Mouse (Mus musculus) lung, postnatal 25 days (tissue): ENCODE data around the gene Xrcc6.
A peak's percentile ranks its signal among the peaks of the same experiment; 100 is the strongest.

Experiments
- DNase-seq: peaks from one replicate; pipeline ENCODE4 v3.0.0; 2022; ENCODE audit warnings: low spot score

The Xrcc6 gene

DNA sequence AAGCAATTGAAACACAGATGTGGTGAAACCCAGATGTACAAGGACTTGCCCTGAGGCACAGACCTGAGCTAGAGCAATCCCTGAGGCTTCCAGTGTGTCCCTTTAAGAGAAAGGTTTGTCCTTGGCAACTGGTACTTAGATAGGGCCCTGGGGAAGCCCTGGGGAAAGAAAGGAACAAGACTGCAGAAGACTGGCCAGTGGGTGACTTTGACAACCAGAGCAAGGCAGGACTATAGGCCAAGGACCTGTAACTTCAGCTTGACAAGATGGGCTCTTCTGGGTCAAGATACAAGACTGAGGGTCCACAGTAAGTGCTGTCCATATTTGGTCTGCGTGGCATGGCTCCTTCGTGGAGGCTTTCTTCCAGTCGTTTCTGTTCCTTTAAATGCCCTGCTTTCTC, at the start of gene Xrcc6:
Gene Xrcc6, plus strand, starts transcription at position 190 of the 400 bp plus-strand sequence.
- DNase-seq: no peak

DNA sequence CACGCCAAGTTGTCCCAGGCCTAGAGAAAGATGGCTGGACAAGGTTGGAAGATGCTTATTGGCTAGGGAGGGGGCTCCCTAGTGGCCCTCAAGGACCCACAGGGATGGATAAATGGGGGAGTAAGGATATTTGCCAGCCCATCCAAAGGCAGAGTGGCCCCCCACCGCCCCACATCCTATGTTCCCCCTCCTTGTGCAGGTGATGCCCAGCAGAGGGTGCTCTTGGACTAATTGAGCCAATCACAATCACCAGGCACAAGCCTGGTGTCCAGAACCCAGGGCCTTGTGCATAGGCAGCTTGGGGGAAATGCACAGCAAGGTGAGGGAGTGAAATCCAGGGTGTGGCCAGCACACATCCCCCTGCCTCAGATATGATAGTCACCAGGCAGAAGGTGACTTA, 49.4 kb upstream of the Xrcc6 start:
- DNase-seq: no peak

GRCm38 (mm10) chr15:81939157-81939715, 48.4 kb upstream of the Xrcc6 start:
- no peak for DNase-seq

GRCm38 (mm10) chr15:81939774-81940173, 47.9 kb upstream of the Xrcc6 start:
- DNase-seq: no peak

DNA sequence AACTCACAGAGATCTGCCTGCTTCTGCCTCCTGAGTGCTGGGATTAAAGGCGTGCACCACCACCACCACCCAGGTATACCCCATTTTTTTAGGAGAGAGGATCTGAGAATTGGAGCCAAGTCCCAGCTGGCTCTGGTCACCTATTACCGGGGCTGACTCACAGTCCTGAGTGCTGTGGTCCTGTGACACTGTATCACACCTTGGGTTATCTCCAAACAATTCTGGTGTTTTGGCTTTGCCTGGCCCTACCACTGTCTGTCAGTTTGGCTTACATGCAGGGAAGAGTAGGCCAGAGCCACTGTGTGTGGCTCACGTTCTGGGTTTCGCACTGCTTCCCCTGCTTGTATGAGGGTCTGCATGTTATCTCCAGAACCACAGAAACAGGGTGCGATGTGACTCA, 47.4 kb upstream of the Xrcc6 start:
- DNase-seq: no peak

- no peak for DNase-seq
These were observed 46.6 kb upstream of the Xrcc6 start for GRCm38 (mm10) chr15:81941010-81941409.

- no peak for DNase-seq
These were observed 44.4 kb upstream of the Xrcc6 start for GRCm38 (mm10) chr15:81943176-81943749.

DNA sequence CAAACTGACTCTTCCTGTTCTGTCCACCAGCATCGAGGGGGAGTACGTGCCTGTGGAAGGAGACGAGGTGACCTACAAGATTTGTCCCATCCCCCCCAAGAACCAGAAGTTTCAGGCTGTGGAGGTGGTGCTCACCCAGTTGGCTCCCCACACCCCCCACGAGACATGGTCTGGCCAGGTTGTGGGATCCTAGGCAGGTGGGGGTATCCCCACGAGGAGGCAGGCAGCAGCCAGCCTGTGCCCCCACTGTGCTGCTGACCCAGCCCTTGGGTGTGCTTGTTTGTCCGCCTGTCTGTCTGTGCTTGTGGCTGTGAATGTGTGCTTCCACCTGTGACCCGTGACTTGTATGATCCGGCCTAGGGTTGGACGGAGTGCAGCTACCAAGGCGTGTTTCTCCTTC, 38.6 kb upstream of the Xrcc6 start:
- no peak for DNase-seq

GRCm38 (mm10) chr15:81949476-81950131, 38.0 kb upstream of the Xrcc6 start:
- DNase-seq: no peak

DNA sequence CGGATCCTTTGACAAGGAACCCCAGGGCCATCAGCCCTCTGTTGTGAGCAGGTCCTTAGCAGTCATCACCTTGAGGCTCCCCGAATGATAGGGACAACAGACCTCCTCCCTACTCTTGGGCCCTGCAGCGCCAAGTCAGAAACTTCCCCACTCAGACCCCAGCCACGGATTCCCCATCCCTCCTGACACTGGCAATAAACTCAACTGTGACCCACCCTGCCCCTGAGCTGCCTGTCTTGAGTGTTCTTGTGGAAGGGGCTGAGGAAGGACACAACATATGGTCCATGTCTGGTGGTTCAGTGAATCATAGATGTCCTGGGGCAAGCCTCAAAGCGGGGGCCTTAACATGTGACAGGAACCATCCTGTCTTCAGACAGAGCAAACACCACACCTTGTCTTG, 36.9 kb upstream of the Xrcc6 start:
- no peak for DNase-seq

DNA sequence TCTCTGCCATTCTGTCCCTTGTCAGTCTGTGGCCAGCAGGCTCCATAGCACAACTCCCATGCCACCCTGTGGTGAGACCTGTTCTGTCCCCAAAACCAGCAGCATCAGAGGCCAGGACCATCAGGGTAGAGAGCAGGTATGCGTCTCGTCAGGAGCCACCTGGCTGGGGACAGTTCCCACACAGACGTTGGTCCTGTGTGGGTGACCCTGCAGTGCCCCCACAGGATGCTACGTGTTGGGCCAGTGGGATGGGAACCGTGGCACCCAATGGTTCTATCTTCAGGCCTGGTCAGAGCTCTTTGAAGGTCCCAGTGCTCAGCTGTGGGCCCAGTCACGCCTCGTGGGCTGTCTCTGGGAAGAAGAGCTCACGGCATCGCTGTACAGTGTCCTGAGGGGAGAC, 36.5 kb upstream of the Xrcc6 start:
- no peak for DNase-seq

GRCm38 (mm10) chr15:81952310-81952709, 35.3 kb upstream of the Xrcc6 start:
- DNase-seq: no peak

DNA sequence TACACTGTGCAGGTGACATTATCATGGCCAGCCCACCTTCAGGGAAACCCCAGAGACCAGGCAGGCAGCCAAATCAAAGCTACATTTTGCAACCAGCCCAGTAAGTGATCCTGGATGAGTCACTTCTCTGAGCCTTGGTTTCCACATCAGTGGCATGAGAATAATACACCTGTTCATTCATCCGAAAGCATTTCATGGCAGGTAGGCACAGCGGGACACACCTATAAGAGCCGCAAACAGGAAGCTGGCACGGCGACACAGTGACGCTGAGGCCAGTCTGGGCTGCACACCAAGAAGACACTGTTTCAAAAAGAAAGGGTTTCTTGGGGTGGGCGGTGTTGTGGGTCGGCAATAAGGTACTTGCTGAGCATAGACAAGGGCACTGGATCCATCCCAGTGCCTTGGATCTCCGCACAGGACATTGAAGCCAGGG, 33.5 kb upstream of the Xrcc6 start:
- no peak for DNase-seq

DNA sequence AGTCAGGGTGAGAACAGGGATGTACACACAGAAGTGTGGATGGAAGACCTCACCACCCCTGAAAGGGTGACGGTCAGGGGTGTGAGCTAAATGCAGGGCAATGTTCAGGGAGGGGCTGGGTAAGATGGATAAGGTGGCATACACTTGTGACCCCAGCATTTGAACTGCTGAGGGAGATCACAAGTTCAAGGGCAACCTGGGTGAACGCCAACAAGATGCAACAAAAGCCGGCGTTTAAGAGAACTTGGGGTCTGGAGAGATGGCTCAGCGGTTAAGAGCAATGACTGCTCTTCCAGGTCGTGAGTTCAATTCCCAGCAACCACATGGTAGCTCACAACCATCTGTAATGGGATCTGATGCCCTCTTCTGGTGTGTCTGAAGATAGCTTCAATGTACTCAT, 32.9 kb upstream of the Xrcc6 start:
- DNase-seq: no peak

DNA sequence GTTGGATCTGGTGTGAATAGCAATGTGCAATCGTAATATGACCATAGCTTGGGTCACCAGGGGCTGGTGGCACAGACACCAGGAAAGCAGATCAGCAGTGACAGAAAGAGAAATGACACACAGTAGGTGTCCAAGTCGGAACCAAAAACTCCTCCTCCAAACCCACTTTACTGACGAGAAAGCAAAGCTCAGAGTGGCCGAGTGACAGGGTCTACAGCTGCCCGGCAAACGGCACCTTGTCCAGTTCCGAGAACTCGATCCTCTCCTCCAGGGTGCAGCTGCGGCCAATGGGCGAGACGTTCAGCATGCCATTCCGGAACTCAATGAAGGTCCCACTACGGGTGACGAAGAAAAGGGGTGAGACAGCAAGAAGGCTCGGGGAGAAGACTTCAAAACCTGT, 32.2 kb upstream of the Xrcc6 start:
- no peak for DNase-seq

DNA sequence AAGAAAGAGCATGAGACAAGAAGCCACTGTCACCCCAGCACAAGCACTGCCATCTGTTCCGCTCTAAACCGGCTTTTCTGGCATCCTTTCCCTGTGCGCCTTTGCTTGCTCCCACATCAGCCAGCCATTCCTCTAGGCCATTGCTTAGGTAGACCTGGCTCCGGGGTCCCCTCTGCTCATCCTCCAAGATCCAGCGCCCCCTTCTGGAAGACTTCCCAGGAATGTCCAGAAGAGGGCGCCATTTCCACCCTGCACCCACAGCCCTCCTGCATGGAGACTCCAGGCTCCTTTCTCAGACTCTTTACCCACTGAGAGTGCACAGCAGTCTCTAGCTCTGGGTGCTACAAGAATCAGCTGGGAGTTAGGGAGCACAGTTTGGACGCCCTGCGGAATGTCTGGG, 31.2 kb upstream of the Xrcc6 start:
- peak; percentile 34 for DNase-seq

GRCm38 (mm10) chr15:81957598-81957997, 30.0 kb upstream of the Xrcc6 start:
- DNase-seq: no peak

GRCm38 (mm10) chr15:81958906-81959305, 28.7 kb upstream of the Xrcc6 start:
- DNase-seq: no peak

DNA sequence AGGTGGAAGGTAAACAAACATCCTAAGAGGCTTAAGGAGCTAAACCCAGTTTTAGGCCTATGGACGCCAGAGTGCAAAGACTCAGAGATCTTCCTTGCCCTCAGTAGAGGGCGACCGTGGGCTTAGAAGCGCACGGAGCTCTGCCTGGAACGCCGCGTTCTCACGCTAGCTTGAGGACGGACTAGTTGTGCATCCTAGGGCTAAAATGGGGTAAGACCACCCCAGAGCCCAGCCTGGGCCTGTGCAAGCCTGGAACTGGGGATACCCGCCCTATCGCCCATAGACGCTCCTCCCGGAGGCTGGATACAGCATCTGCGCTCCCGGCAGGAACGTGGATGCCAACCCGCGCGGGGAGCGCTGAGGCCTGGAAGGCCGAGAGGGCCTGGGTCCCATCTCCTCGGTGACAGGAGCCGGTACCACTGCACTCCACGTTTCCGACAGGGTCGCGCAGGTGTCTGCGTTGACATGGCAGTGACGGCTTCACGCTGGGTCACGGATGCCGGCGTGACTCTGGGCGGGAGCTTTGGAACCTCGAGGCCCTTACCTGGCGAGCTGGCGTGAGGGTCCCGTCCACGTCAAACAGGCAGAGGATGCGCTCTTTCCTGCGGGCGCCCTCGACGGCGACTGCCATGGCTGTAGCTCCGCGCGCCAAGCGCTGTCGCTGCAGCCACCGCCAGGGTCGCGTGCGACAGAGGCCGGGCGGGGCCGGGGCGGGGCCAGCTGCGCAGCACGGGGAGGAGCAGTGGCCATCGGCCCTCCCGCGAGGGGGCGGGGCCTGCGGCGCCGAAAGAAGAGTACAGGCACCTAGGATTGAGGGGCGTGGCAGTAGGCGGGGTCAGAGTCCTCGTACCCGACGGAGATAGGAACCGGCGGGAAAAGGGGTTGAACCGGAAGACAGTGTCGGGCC, 27.2 kb upstream of the Xrcc6 start, which contains the start of gene Pmm1:
Gene Pmm1, minus strand, starts transcription at position 760 of the 907 bp plus-strand sequence.
- peak; percentile 99 for DNase-seq

DNA sequence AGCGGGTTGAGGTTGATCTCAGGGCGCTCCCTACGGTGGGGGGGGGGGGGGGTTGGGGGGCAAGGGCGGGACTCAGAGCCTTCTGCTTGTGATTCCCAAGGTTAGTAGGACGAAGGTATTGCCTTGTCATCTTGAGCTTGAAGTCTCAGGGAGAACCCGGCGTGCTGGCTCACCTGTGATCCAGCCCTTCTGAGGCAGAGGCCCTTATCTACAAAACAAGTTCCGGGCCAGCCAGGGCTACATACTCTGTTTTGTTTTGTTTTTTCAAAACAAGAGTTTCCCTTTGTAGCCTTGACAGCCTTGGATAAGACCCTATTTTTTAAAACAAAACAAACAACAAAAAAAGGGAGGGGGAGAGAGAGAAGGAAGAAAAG, 26.6 kb upstream of the Xrcc6 start:
- DNase-seq: no peak

DNA sequence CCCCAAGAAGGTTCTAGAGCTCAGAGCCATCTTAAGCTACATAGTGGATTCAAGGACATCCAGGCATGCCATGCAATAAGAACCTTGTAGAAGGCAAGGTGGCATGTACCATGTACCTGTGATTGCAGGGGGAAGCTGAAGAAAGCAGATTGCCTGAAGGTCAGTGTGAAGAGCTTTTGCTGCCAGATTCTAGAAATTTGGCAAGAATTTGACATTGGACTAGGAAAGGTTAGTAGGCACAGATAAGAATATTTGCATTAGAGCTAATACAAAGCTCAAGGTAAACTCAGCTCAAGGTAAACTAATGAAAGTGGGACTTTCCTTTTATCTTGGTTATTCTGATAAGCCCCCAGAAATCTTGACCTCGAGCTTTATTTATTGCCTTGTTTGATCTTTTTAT, 23.4 kb upstream of the Xrcc6 start:
- no peak for DNase-seq

DNA sequence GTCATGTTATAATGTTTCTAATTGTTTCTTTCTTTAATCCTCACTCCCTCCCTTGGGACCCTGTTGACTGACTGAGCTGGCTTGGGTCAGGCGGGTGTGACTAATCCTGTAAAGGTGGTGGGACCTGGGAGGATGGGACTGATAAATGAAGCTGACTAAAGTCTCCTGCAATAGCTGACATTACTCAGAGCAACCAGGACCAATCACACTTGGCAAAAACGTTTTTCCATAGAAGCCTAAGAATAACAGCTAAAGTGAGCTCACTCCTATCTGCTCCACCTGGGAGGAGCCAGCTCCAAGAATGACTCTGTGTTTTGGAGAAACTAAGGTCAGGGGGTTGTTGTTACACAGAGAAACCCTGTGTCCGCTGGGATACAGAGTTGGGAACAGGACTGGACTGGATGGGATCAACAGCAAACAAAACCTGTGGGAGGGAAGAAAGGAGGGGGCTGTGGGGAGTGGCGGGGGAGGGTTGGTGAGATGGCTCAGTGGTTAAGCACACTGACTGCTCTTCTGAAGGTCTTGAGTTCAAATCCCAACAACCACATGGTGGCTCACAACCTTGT, 22.6 kb upstream of the Xrcc6 start:
- DNase-seq: no peak
